Mouse (Mus musculus) cerebellum, adult 2 months (tissue): Measurements from ENCODE around the gene Tef.

Source experiments
- CTCF ChIP-seq: fragments of 200-500 bp; IDR thresholded peaks from 2 replicates; pipeline ENCODE4 v1.5.1; 2011; ENCODE audit warnings: low read depth, mild to moderate bottlenecking, control low read depth, low read length, moderate library complexity, borderline replicate concordance; ENCODE audit not compliant: insufficient read depth
- POLR2A ChIP-seq: fragments of 200-500 bp; IDR thresholded peaks from 2 replicates; pipeline ENCODE4 v1.6.1; 2011; ENCODE audit warnings: low read length, control low read depth, borderline replicate concordance; ENCODE audit not compliant: insufficient read depth

DNA sequence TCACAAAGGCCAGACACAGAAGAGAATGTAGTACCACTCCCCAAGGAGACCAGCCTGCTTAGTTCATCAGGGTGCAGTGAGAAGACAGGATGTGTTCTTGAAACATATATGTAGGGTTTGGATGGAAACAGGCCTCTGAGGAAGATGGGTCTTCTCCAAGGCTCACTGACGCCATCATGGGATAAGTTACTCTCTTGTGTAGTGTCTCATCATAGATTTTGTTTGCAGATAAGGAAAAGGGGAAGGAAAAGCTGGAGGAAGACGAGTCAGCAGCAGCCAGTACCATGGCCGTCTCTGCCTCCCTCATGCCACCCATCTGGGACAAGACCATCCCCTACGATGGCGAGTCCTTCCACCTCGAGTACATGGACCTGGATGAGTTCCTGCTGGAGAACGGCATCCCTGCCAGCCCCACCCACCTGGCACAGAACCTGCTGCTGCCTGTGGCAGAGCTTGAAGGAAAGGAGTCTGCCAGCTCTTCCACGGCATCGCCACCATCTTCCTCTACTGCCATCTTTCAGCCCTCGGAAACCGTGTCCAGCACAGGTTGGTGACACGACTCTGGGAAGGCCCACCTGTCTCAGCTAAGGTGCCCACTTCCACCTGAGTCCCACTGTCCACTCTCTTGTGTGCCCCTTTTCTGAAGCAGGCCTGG lies 12.6 kb downstream of the Tef start:
- no peak for TF ChIP-seq CTCF
- 0 out of 2 replicates have a peak, but pooled peaks have one; percentile 11 for TF ChIP-seq POLR2A
